Mouse (Mus musculus): ENCODE data around the gene Itpkb. TPM values are rescaled to one million over a fixed set of nuclear protein-coding genes. Genes with fewer than 3 reads are reported as not detected.
A peak's percentile ranks its signal among the peaks of the same experiment; 100 is the strongest.

Itpkb gene
- polyA plus RNA-seq, 1 experiment from 2014 or later = 1.3 TPM

GRCm38 (mm10) chr1:180401725-180402124, 71.4 kb downstream of the Itpkb start:
- DNase-seq (no peak), ATAC-seq (ENCODE audit: low read depth) (no peak)
- Histone ChIP-seq H3K27me3 (no peaks in the 10 kb centered on the region), H3K9me3 (replicated peaks) (no peaks in the 10 kb centered on the region), H3K4me1 (replicated peaks) (peaks cover 38% of the 10 kb centered on the region), H3K4me2 (no peak overlapping the region), H3K36me3 (no peaks in the 10 kb centered on the region), H3K9ac (no peak overlapping the region), H3K4me3 (replicated peaks) (no peak overlapping the region), H3K27ac (0 out of 2 replicates have a peak overlapping the region, but pooled peaks have one; percentile 43)
- WGBS (ENCODE audit: insufficient replicate concordance) = 54% methylated on average over 6 of the region's 6 CpGs

- H3K9ac ChIP-seq = no peak overlapping the region
- peaks cover 45% of the 10 kb centered on the region for H3K4me1 ChIP-seq (replicated peaks)
- DNase-seq (no peak), ATAC-seq (ENCODE audit: low read depth) (no peak)
- 60% methylated on average over 11 of the region's 11 CpGs for WGBS (ENCODE audit: insufficient replicate concordance)
- H3K36me3 ChIP-seq = no peaks in the 10 kb centered on the region
- H3K4me3 ChIP-seq (replicated peaks) = no peak overlapping the region
- no peak overlapping the region for H3K4me2 ChIP-seq
- no peaks in the 10 kb centered on the region for H3K9me3 ChIP-seq (replicated peaks)
- H3K27ac ChIP-seq = peak overlapping the region; percentile 76
- no peaks in the 10 kb centered on the region for H3K27me3 ChIP-seq
Observed at GRCm38 (mm10) chr1:180402481-180403081, 72.3 kb downstream of the Itpkb start.

- Histone ChIP-seq H3K4me1 (replicated peaks) (peaks cover 48% of the 10 kb centered on the region), H3K27ac (peak overlapping the region; percentile 76), H3K9ac (no peak overlapping the region; the same call in 1 of the 2 replicates), H3K4me3 (replicated peaks) (no peak overlapping the region), H3K4me2 (peak overlapping the region; percentile 38), H3K27me3 (no peaks in the 10 kb centered on the region), H3K36me3 (no peaks in the 10 kb centered on the region), H3K9me3 (replicated peaks) (no peaks in the 10 kb centered on the region)
- DNase-seq (no peak), ATAC-seq (ENCODE audit: low read depth) (no peak)
- WGBS (ENCODE audit: insufficient replicate concordance) = 49% methylated on average over 8 of the region's 8 CpGs
Observed at GRCm38 (mm10) chr1:180403357-180403693, 73.0 kb downstream of the Itpkb start.

- Histone ChIP-seq H3K36me3 (no peaks in the 10 kb centered on the region), H3K9ac (peak overlapping the region; percentile 17; the same call in 1 of the 2 replicates), H3K27me3 (no peaks in the 10 kb centered on the region), H3K9me3 (replicated peaks) (no peaks in the 10 kb centered on the region), H3K4me3 (replicated peaks) (no peak overlapping the region), H3K4me1 (replicated peaks) (peaks cover 54% of the 10 kb centered on the region), H3K27ac (peak overlapping the region; percentile 76), H3K4me2 (peak overlapping the region; percentile 38)
- DNase-seq (no peak), ATAC-seq (ENCODE audit: low read depth) (peak; percentile 42)
- WGBS (ENCODE audit: insufficient replicate concordance) = 24% methylated on average over 32 of the region's 32 CpGs
Observed at GRCm38 (mm10) chr1:180403694-180404606, 73.7 kb downstream of the Itpkb start.

- WGBS (ENCODE audit: insufficient replicate concordance) = 68% methylated on average over 3 of the region's 3 CpGs
- Histone ChIP-seq H3K27me3 (no peaks in the 10 kb centered on the region), H3K27ac (peak overlapping the region; percentile 76), H3K9me3 (replicated peaks) (no peaks in the 10 kb centered on the region), H3K4me1 (replicated peaks) (peaks cover 56% of the 10 kb centered on the region), H3K9ac (no peak overlapping the region), H3K36me3 (no peaks in the 10 kb centered on the region), H3K4me2 (peak overlapping the region; percentile 38; the same call in 1 of the 2 replicates), H3K4me3 (replicated peaks) (no peak overlapping the region)
- DNase-seq (no peak), ATAC-seq (ENCODE audit: low read depth) (no peak)
Observed at GRCm38 (mm10) chr1:180404706-180405105, 74.4 kb downstream of the Itpkb start.

- Histone ChIP-seq H3K36me3 (no peaks in the 10 kb centered on the region), H3K9me3 (replicated peaks) (no peaks in the 10 kb centered on the region), H3K4me1 (replicated peaks) (peaks cover 59% of the 10 kb centered on the region), H3K9ac (no peak overlapping the region), H3K4me2 (no peak overlapping the region), H3K27me3 (no peaks in the 10 kb centered on the region), H3K27ac (0 out of 2 replicates have a peak overlapping the region, but pooled peaks have one; percentile 43), H3K4me3 (replicated peaks) (no peak overlapping the region)
- 44% methylated on average over 9 of the region's 9 CpGs for WGBS (ENCODE audit: insufficient replicate concordance)
- ATAC-seq (ENCODE audit: low read depth) (no peak), DNase-seq (no peak)
Observed at GRCm38 (mm10) chr1:180405576-180406335, 75.5 kb downstream of the Itpkb start.

GRCm38 (mm10) chr1:180406336-180407035, 76.2 kb downstream of the Itpkb start:
- Histone ChIP-seq H3K9me3 (replicated peaks) (no peaks in the 10 kb centered on the region), H3K27ac (no peak overlapping the region), H3K9ac (no peak overlapping the region), H3K4me1 (replicated peaks) (peaks cover 62% of the 10 kb centered on the region), H3K36me3 (no peaks in the 10 kb centered on the region), H3K4me3 (replicated peaks) (no peak overlapping the region), H3K27me3 (no peaks in the 10 kb centered on the region), H3K4me2 (no peak overlapping the region)
- 63% methylated on average over 11 of the region's 11 CpGs for WGBS (ENCODE audit: insufficient replicate concordance)
- ATAC-seq (ENCODE audit: low read depth) = no peak
- no peak for DNase-seq

- H3K36me3 ChIP-seq = no peaks in the 10 kb centered on the region
- H3K9me3 ChIP-seq (replicated peaks) = no peaks in the 10 kb centered on the region
- peak overlapping the region; percentile 43 for H3K4me2 ChIP-seq
- no peak overlapping the region for H3K4me3 ChIP-seq (replicated peaks)
- ATAC-seq (ENCODE audit: low read depth) (no peak; the same call in 1 of the 2 replicates), DNase-seq (peak; percentile 24)
- H3K4me1 ChIP-seq (replicated peaks) = peaks cover 62% of the 10 kb centered on the region
- H3K27ac ChIP-seq = no peak overlapping the region
- H3K27me3 ChIP-seq = no peaks in the 10 kb centered on the region
- H3K9ac ChIP-seq = peak overlapping the region; percentile 40; the same call in 1 of the 2 replicates
- WGBS (ENCODE audit: insufficient replicate concordance) = 22% methylated on average over 16 of the region's 16 CpGs
Observed at GRCm38 (mm10) chr1:180407171-180407671, 76.9 kb downstream of the Itpkb start.

GRCm38 (mm10) chr1:180407727-180408719, 77.7 kb downstream of the Itpkb start:
- no peak for DNase-seq
- 74% methylated on average over 18 of the region's 18 CpGs for WGBS (ENCODE audit: insufficient replicate concordance)
- Histone ChIP-seq H3K4me1 (replicated peaks) (peaks cover 59% of the 10 kb centered on the region), H3K36me3 (no peaks in the 10 kb centered on the region), H3K9me3 (replicated peaks) (no peaks in the 10 kb centered on the region), H3K27me3 (no peaks in the 10 kb centered on the region), H3K4me2 (no peak overlapping the region), H3K9ac (no peak overlapping the region), H3K27ac (no peak overlapping the region), H3K4me3 (replicated peaks) (no peak overlapping the region)
- no peak for ATAC-seq (ENCODE audit: low read depth)

GRCm38 (mm10) chr1:180408832-180409231, 78.5 kb downstream of the Itpkb start:
- no peaks in the 10 kb centered on the region for H3K9me3 ChIP-seq (replicated peaks)
- H3K9ac ChIP-seq = no peak overlapping the region
- no peak overlapping the region for H3K4me2 ChIP-seq
- H3K4me1 ChIP-seq (replicated peaks) = peaks cover 51% of the 10 kb centered on the region
- ATAC-seq (ENCODE audit: low read depth) (no peak), DNase-seq (no peak)
- H3K36me3 ChIP-seq = no peaks in the 10 kb centered on the region
- WGBS (ENCODE audit: insufficient replicate concordance) = 65% methylated on average over 9 of the region's 9 CpGs
- H3K27me3 ChIP-seq = no peaks in the 10 kb centered on the region
- no peak overlapping the region for H3K27ac ChIP-seq
- no peak overlapping the region for H3K4me3 ChIP-seq (replicated peaks)

Measured in liver, embryonic 13.5 days (tissue).